Mouse (Mus musculus) myocyte (in vitro differentiated cells): ENCODE results near the gene Gsdme.

Source experiments
- CEBPB ChIP-seq: IDR thresholded peaks from 2 replicates; pipeline ENCODE4 v1.6.1; 2011; ENCODE audit warnings: mild to moderate bottlenecking, moderate library complexity; ENCODE audit not compliant: poor library complexity, insufficient read depth, severe bottlenecking
- E2F4 ChIP-seq: IDR thresholded peaks from one replicate; pipeline ENCODE4 v1.6.1; 2011; ENCODE audit warnings: mild to moderate bottlenecking, control low read depth, moderate library complexity; ENCODE audit not compliant: insufficient read depth
- MAX ChIP-seq: IDR thresholded peaks from one replicate; pipeline ENCODE4 v1.6.1; 2011; ENCODE audit warnings: low read depth, mild to moderate bottlenecking, control low read depth
- MYOD1 ChIP-seq, 3 experiments: IDR thresholded peaks; one replicate each; pipeline ENCODE4 v1.6.1; 2011; ENCODE audit warnings: control low read depth in 2 of 3, low read depth in 2 of 3, mild to moderate bottlenecking in 2 of 3, moderate library complexity in 1 of 3; ENCODE audit not compliant: insufficient read length in 2 of 3, control insufficient read depth in 1 of 3
- MYOG ChIP-seq, 3 experiments: IDR thresholded peaks; one replicate each; pipeline ENCODE4 v1.6.1; 2011; ENCODE audit warnings: control low read depth in 2 of 3, low read depth in 2 of 3, mild to moderate bottlenecking in 2 of 3; ENCODE audit not compliant: insufficient read length in 2 of 3, control insufficient read depth in 1 of 3, insufficient read depth in 1 of 3
- POLR2A ChIP-seq: IDR thresholded peaks from one replicate; pipeline ENCODE4 v1.6.1; 2011; ENCODE audit warnings: low read depth, mild to moderate bottlenecking, control low read depth, moderate library complexity; ENCODE audit not compliant: insufficient read length
- POLR2AphosphoS2 ChIP-seq: IDR thresholded peaks from one replicate; pipeline ENCODE4 v1.6.1; 2011; ENCODE audit warnings: low read depth, control low read depth; ENCODE audit not compliant: insufficient read length
- SRF ChIP-seq: IDR thresholded peaks from one replicate; pipeline ENCODE4 v1.6.1; 2011; ENCODE audit warnings: low read depth; ENCODE audit not compliant: control insufficient read depth, insufficient read length
- TCF12 ChIP-seq: IDR thresholded peaks from one replicate; pipeline ENCODE4 v1.6.1; 2011; ENCODE audit warnings: mild to moderate bottlenecking, control low read depth; ENCODE audit not compliant: poor library complexity, insufficient read depth, severe bottlenecking
- USF1 ChIP-seq: IDR thresholded peaks from one replicate; pipeline ENCODE4 v1.6.1; 2011; ENCODE audit warnings: low read depth, mild to moderate bottlenecking, control low read depth, moderate library complexity

GRCm38 (mm10) chr6:50149378-50149777 lies 114.3 kb downstream of the Gsdme start:
- TF ChIP-seq USF1 (no peak), E2F4 (no peak), TCF12 (no peak), POLR2AphosphoS2 (no peak), MAX (no peak), POLR2A (no peak), MYOD1 (IDR thresholded peaks at IDR 0.05; ENCODE audit: control insufficient read depth in 1 of 3, insufficient read length in 2 of 3, low read depth in 2 of 3) (no peak), MYOG (IDR thresholded peaks at IDR 0.05; ENCODE audit: control insufficient read depth in 1 of 3, insufficient read depth in 1 of 3, insufficient read length in 2 of 3, low read depth in 2 of 3) (no peak), CEBPB (no peak), SRF (no peak)
